Mouse (Mus musculus): ENCODE data around the gene Utp15.

Utp15 gene

DNA sequence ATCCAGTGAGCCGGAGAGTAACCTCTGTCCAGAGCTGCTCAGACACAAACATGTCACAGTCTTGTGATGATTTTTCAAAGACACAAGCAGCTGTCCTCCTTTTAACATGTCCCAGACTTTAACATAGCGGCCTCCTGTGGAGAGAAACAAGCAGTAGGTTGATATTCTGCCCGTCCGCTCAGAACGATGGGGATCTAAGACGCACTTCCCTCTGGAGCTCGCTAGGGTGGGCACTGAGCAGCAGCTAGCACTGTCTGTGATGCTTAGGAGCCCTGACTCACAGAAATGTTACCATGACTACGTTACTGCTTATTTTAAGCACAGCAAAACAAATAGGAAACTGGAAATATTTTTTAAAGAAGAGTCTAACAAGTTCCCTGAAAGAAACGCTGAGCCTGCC is 7.9 kb downstream of the Utp15 start:
- in situ Hi-C loops (cut with MboI; ENCODE audit: low sequenced_read_pairs): no loop called here

DNA sequence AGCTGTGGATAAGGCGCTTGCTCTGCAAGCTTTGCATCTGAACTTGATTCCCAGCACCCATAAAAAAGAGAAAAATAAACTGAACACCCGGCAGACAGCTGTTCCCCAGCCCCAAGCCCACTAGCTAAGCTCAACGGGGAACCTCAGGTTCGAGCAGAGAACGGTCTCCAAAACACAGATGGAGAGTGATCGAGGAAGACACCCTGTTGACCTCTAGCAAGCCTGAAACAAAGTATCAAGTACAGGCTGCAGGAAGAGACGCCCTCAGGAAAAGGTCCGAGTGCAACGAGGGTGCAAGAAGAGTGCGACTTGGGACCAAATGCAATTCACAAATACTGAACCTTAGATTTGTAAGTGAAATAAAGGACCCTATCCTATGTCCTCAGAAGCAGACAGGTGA is 13.2 kb downstream of the Utp15 start:
- in situ Hi-C loops (cut with MboI; ENCODE audit: low sequenced_read_pairs): no loop called here

DNA sequence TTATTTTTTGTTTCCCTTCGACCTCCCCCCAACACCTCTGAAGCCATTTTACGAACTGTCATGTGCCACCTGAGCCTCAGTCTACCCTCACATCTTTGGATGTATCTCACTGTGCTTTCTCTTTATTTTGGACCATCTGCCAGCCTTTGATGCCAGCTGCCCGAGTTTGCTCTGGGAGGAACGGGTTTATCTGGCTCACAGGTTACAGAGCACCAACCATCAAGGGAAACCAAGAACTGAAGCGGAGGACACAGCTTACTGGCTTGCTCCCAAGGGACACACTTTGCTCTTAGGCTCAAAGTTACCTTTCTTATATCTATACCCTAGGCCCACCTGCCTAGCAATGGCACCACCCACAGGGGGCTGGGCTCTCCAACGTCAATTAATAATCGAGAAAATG is 17.5 kb downstream of the Utp15 start:
- in situ Hi-C loops (cut with MboI; ENCODE audit: low sequenced_read_pairs): no loop called here

DNA sequence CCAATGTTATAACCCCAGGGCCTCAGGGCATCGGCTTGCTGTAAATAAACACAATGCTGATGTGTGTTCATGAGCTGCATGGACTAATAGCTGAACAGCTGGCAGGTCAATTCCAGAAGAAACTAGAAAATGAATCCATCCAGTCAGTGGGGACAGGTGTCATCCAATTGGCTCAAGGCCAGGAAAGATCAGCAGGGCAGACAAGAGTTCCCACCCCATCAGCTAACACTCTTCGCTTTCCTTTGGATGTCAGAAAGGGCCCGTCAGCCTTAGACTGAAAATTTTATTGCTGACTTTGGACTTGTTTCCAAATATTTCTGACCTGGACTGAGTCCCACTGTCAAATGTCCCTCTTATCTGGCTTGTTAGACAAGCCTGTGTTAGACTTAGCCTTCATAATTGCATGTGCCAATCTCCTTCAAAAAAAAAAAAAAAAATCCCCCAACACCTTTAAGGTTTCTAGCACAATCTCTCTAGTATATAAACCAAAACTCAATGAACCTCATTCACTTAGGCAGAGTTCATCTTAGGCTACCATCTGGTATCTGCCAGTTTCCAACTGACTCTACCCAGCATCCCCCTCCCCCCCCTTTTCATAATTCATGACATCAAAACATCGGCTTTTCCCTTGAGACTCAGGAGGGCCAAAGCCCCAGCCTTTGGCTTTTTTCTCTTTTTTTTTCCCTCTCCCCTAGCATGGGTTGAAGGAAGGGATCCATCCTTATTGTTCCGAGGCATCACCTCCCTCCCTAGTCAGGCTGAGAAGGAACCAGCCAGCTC is 18.1 kb downstream of the Utp15 start:
- in situ Hi-C loops (cut with MboI; ENCODE audit: low sequenced_read_pairs): no loop called here

DNA sequence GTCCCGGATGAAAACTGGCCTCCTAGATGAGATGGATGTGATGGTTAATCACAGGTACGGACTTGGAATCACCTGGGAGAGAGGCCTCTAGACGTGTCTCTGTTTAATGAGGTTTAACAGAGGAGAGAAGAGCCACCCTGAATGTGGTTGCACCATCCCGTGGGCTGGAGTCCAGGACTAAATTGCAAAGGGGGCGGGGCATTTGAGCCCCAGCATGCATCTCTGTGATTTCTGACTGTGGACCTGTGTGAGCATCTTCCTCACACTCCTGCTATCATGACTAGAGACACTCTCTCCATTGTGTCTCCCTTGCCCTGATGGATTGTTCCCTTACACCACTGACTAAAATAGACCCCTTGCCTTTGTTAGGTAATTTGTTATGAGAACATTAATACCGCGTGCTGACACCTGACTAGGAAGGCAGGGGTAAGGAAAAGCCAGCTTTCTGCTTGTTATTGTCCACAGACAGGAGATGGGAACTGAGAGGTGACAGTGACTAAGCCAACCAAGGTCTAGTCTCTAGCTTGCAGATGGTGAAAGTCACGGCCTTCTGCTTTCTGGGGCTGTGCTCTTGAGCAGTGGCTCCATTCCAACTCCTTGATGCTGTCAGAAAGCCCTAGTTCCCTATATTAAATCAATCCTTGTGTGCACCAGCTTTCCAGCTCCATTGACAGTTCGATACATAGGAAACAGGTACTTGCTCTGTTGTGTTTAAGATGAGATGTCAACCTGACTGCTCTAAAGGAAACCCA is 21.1 kb downstream of the Utp15 start:
- in situ Hi-C loops (cut with MboI; ENCODE audit: low sequenced_read_pairs): no loop called here

DNA sequence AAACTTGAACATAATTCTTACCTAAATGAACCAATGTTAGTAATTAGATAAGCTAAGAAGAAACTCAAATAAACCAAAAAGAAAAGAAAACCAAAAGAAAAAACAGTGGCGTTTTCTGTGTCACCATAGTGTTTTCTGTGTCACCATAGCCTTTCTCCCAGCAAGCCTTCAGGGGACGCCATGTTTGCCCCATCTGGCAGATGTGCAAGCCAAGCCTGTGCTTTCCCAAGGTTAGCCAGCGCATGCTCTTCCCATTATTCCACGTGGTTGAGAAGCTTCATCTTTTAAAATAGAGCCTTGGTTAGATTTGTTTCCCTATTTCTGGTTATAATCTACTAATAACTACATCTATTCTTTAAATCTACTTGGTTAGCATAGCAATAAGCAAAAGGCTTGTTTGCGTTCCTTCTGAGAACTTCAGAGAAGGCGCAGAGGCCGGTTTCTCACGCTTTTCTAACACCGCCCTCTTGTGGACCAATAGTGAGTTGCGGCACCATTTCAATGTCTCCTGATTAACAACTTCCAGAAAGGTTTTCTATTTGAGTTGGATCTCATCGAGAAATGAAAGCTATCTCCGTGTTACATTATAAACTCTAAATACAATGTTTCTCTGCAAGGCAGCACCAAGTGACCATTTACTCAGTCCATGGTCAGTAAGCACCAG is 22.7 kb downstream of the Utp15 start:
- in situ Hi-C loops (cut with MboI; ENCODE audit: low sequenced_read_pairs): loop anchor here (10.0 kb wide), 1 partner anchor 205 kb away; no protein-coding TSS in a partner anchor

DNA sequence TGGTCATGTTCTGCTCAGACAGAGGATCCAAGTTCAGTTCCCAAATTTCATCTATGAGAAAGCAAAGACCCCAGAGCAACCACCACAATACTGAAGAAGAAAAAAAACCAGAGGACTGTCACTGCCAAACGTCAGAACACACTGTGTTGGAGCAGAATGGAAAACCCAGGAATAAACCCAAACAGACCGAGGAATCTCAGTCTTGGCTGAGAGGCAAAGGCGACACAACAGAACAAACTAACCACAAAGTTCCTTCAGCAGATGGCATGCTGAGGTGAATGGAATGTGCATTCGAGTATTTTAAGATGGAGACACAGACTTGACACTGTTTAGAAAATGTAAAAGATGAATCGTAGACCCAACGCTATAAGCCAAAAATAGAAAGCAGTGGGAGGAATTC is 27.4 kb downstream of the Utp15 start:
- in situ Hi-C loops (cut with MboI; ENCODE audit: low sequenced_read_pairs): loop anchor here (10.0 kb wide), 1 partner anchor 201 kb away; no protein-coding TSS in a partner anchor

DNA sequence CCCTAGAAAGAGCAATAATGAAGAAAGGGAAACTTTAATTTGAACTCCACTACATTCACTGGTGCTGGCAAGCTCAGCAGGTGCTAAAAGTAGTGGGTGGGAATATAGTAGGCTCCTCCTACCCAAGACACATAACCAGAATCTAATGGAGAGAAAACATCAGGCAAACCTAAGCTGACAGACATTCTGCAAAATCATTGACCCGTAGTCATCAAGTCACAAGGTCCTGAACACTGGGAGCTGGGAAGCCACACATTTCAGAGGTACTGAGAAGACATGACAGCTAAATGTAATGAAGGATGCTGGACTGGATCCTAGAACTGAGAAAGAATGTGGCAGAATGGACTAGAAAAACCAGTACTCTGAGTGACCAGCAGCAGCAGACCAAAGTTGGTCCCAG is 32.3 kb downstream of the Utp15 start:
- in situ Hi-C loops (cut with MboI; ENCODE audit: low sequenced_read_pairs): loop anchor here (10.0 kb wide), 1 partner anchor 196 kb away; no protein-coding TSS in a partner anchor

DNA sequence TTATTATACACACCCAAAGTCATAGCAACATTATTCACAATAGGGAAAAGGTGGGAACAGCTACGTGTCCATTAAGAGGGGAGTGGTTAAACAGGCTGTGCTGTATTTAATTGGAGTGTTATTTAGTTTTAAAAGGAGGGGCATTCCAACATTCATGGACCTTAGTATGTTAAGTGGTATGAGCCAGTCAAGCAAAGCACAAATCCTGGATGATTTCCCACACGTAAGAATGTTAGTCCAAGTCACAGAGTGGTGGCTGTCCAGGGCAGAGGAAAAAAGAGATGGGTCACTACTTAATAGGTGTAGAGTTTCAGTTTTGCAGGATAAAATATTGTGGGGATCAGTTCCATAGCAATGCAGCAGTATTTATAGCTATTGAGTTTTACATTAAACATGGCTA is 36.6 kb downstream of the Utp15 start:
- in situ Hi-C loops (cut with MboI; ENCODE audit: low sequenced_read_pairs): no loop called here

DNA sequence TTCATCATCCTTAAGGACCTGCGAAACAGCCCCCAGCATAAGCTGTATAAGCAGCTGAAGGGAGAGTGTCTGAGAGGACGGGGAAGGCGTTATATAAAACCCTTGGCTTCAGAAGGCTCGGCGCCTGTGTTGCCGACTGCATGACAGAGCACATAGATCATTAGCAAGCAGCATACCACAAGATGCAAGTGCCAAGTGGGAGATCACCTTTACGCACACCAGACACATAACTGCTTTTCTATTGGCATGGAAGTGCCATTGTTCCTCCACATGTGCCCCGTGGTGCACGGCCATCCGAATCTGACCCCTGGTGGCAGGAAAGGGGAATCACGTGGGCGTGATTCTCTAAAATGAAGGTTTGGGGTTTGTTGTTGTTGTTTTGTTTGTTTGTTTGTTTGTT is 40.0 kb downstream of the Utp15 start:
- in situ Hi-C loops (cut with MboI; ENCODE audit: low sequenced_read_pairs): no loop called here

DNA sequence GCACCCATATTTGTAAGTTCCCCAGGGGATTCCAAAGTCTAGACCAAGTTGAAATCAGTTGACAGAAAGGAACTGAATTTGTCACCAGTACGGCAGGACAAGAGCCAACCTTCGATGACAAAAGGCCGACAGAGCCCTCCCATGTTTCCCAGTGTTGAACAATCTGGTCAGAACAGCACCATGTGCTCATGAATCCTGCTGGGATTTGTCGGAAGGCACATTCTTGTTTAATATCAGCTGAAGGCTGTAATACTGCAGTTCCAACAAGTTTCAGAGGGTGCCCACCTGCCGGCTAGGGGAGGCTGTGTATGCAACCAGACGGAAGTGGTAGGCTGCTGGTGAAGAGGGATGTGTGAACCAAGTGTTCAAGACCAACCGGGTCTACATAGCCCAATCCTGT is 52.7 kb downstream of the Utp15 start:
- in situ Hi-C loops (cut with MboI; ENCODE audit: low sequenced_read_pairs): no loop called here

DNA sequence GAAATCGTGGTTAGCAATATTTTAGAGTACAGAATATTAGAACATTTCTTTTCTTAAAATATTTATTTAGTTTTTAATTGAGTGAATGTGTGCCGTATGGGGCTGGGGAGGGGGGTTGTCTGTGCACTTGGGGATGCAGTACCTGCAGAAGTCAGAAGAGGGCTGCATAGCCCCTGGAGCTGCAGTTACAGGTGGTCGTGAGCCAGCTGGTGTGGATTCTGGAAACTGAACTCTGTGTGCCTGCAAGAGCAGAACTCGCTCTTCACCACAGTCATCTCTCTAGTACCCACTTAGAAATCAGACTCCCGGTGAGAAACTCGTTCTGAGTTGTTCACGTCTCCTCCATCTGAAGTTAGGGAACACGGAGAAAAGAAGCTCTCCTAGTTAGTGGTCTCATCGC is 54.0 kb downstream of the Utp15 start:
- in situ Hi-C loops (cut with MboI; ENCODE audit: low sequenced_read_pairs): no loop called here

DNA sequence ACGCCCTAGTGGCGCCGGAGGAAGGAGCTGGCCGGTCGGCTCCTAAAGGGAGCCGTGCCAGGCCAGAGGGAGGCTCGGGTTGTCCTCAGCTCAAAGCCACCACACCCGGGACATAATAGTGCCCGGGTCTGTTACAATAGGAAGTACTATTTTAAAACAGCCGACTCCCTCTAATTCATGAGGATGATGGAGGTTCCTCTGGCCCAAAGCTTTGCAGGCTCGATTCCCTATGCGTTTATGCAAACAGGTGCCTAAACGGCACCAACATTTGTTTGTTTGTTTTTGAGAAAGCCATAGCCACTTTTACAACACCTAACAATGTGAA is 56.3 kb downstream of the Utp15 start:
- in situ Hi-C loops (cut with MboI; ENCODE audit: low sequenced_read_pairs): no loop called here

DNA sequence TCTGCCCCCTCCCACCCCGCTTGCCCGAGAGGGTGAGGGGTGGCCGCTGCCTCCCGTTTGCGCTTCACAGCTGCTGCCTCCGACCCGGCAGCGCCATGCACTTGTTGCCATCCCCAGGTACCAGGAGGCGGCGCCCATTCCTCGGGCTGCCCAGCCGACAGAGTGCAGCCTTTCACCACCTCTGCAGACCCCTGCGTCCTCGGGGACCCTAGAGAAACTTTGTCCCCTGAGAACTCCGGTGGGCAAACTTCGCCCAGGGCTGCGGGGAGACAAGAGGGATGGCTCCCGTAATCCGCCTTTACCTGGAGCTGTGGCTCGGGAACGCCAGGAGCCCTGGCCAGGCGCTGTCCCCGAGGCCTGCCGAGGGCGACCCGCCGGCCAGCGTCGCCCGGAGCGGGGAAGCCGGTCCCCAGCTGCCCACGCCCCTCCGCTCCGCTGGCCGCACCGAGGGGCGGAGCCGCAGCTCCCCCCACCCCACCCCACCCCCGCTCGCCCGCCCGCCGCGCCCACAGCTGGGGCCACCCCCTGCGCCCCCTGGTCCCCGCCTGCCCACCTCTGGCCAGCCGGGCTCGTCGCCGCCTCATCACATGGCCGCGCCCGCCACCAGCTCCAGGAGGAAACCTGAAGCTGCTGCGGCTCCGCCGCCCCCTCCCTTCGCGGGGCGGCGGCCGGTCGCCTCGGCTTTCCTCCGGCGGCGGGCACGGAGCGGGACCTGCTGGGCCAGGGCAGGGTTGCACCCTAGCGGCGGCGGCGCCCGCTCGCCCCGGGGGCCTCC is 56.9 kb downstream of the Utp15 start, which contains the start of gene Arhgef28:
Gene Arhgef28 (minus strand): TSS at position 669 of the 775 bp plus-strand sequence.
- in situ Hi-C loops (cut with MboI; ENCODE audit: low sequenced_read_pairs): no loop called here

DNA sequence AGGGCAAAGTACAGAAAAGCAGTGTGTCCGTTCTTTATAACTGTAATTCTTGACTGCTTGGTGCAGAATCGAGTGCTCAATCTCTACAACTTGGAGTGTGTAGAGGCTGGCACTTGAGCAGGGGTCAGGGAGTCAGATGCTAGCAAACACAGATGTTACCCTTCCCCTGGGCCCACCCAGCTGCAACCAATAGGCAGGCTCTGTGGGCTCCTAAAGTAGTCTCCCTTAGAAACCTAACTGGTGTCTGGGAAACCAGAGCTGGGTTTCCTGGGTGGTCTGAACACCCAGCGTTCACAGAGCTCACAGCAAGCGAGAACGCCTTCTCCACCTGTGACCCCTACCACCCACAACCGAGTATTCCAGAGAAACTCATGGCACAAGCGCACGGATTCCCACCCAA is 57.7 kb downstream of the Utp15 start:
- in situ Hi-C loops (cut with MboI; ENCODE audit: low sequenced_read_pairs): no loop called here

DNA sequence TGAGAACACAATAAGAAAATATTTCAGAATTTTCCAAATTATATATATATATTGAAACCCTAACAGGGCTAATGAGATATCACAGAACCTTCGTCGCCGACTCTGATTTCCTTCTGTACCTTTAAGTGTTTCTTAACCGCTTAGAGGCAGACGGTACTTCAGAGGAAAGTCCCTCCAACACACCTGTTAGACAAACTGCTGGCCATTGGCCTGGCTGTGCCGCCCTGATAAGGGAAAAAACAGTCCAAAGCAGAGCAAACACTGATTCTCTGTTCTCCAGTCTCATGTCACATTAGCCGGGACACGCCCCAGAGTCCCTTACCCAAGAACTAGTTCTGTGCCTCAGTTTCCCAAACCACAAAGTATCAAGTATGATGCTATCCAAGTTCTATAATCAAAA is 58.5 kb downstream of the Utp15 start:
- in situ Hi-C loops (cut with MboI; ENCODE audit: low sequenced_read_pairs): no loop called here

DNA sequence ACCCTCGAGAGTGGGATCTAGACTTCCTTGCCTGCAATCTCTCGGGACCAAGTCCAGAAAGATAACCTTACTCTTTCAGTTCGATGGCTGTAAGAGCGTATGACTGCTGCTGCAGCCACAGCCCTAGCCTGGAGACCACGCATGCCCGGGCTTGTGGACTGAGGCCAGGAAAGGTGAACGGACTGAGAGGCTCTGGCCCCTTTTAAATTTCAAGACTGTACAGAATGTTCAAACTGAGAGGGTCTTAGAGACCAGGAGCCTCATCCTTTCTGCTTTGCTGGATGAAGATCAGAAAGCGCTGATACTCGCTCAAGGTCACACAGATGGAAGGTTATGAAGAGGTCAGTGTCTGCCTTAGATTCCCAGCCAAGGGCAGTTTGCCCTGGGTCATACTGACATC is 61.4 kb downstream of the Utp15 start:
- in situ Hi-C loops (cut with MboI; ENCODE audit: low sequenced_read_pairs): no loop called here

Data from CH12F3 (cell line).